Mouse (Mus musculus) monocyte, adult 2 months (primary cell): Measurements from ENCODE around the gene Gm10912.

Experiments used
- DNase-seq, 2 experiments: peaks; one replicate each; pipeline ENCODE4 v3.0.0; 2022; ENCODE audit warnings: low spot score in 2 of 2, low read depth in 1 of 2

Gene Gm10912

GRCm38 (mm10) chr2:104114898-104115297 lies 49.3 kb downstream of the Gm10912 start:
- no peak for DNase-seq
